ENCODE assay signal across 8 mouse cellular contexts in genomic region chr12:72761230-72761648, GRCm38 (mm10). TPM values are rescaled to one million over a fixed set of nuclear protein-coding genes. Genes with fewer than 3 reads are reported as not detected.
DNase-seq lines count a peak whose midpoint lies in the region; ATAC-seq and TF ChIP-seq lines count a peak whose summit lies in the region.

No protein-coding gene starts in this region.

- H3K9ac ChIP-seq in heart, embryonic 11.5 days (ENCODE audit: low read depth, low read length) = peak overlapping the region; percentile 96
- H3K9ac ChIP-seq in CH12.LX (ENCODE audit: insufficient read depth, low read depth) = peak overlapping the region; percentile 100
- H3K9ac ChIP-seq in forebrain, embryonic 11.5 days (ENCODE audit: low read length) = peak overlapping the region; percentile 96
- peak overlapping the region; percentile 82 for H3K9ac ChIP-seq in liver, embryonic 14.5 days (replicated peaks)

- peak overlapping the region; percentile 80 for H3K4me2 ChIP-seq in heart, embryonic 11.5 days
- H3K4me2 ChIP-seq in CH12.LX (ENCODE audit: insufficient read depth, low read depth, poor library complexity, severe bottlenecking) = no peak overlapping the region
- H3K4me2 ChIP-seq in forebrain, embryonic 11.5 days (ENCODE audit: low read depth, low read length, severe bottlenecking) = peak overlapping the region; percentile 68
- peak overlapping the region; percentile 82 for H3K4me2 ChIP-seq in liver, embryonic 14.5 days (ENCODE audit: low read depth)

- TF ChIP-seq RAD21 in CH12.LX (IDR thresholded peaks at IDR 0.05; ENCODE audit: low read depth, low read length) = no peak

- TF ChIP-seq EP300 in CH12.LX (IDR thresholded peaks at IDR 0.05; ENCODE audit: low read length) = no peak
- TF ChIP-seq EP300 in liver, embryonic 14.5 days (IDR thresholded peaks at IDR 0.05; ENCODE audit: low read depth) = no peak

- H3K79me2 ChIP-seq in CH12.LX (replicated peaks; ENCODE audit: control insufficient read depth, extremely low read depth, insufficient read depth, poor library complexity, severe bottlenecking) = peaks cover 35% of the 10 kb centered on the region

- H3K4me1 ChIP-seq in heart, embryonic 11.5 days (ENCODE audit: control insufficient read depth, insufficient read depth, low read length) = peaks cover 19% of the 10 kb centered on the region
- H3K4me1 ChIP-seq in CH12.LX (ENCODE audit: control insufficient read depth in 1 of 2, insufficient read depth in 2 of 2) = peaks cover 0 to 29% of the 10 kb centered on the region in 2 experiments; a peak in 2 of 4 replicates
- peaks cover 4% of the 10 kb centered on the region; the same call in 1 of the 2 replicates for H3K4me1 ChIP-seq in forebrain, embryonic 11.5 days (replicated peaks; ENCODE audit: control insufficient read depth, insufficient read depth, low read length)
- peaks cover 13 to 20% of the 10 kb centered on the region in 2 experiments for H3K4me1 ChIP-seq in liver, embryonic 14.5 days (replicated peaks; ENCODE audit: control insufficient read depth in 2 of 2, insufficient read depth in 2 of 2, low read length in 1 of 2)

- no peak for DNase-seq in heart, adult 8-10 months (ENCODE audit: low spot score)
- no peak for DNase-seq in CH12.LX (ENCODE audit: extremely low read depth)
- no peak for DNase-seq in forebrain, embryonic 11.5 days (ENCODE audit: low spot score)
- DNase-seq in liver, embryonic 14.5 days (ENCODE audit: low read depth in 3 of 3, low spot score in 3 of 3) = no peak
- DNase-seq in adrenal gland, postnatal 25 days = no peak
- no peak for DNase-seq in layer of hippocampus, adult 18-20 months (ENCODE audit: low spot score in 2 of 2)
- no peak for DNase-seq in thymus, postnatal 14 days

- dilution Hi-C loops in CH12.LX (cut with MboI; ENCODE audit: extremely low pct_ligation_motif_present, extremely low pct_unique_long_range_greater_than_20kb, low sequenced_read_pairs) = no loop called here

- TF ChIP-seq POLR2A in CH12.LX (IDR thresholded peaks at IDR 0.05; ENCODE audit: low read depth, low read length) = no peak; the same call in 1 of the 2 replicates

- 0% methylated on average over 21 of the region's 71 CpGs for WGBS in heart, embryonic 11.5 days (ENCODE audit: insufficient replicate concordance)
- WGBS in forebrain, embryonic 11.5 days = under 1% methylated on average over 17 of the region's 71 CpGs
- WGBS in liver, embryonic 14.5 days (ENCODE audit: insufficient replicate concordance) = under 1% methylated on average over 64 of the region's 71 CpGs

- TF ChIP-seq CTCF in CH12.LX (conservative IDR thresholded peaks at IDR 0.05 in 1 of 2, IDR thresholded peaks at IDR 0.05 in 1 of 2; ENCODE audit: low read depth in 2 of 2, low read length in 2 of 2) = no peak
- TF ChIP-seq CTCF in liver, embryonic 14.5 days (IDR thresholded peaks at IDR 0.05; ENCODE audit: low read depth) = no peak

- peak; percentile 64 for ATAC-seq in heart, embryonic 11.5 days (replicated peaks; ENCODE audit: insufficient number of reproducible peaks, low FRiP score, low TSS enrichment)
- peak; percentile 86 for ATAC-seq in forebrain, embryonic 11.5 days (replicated peaks; ENCODE audit: low FRiP score)
- ATAC-seq in liver, embryonic 14.5 days (ENCODE audit: insufficient read depth) = peak; percentile 66

- in situ Hi-C loops in CH12.LX (cut with MboI; ENCODE audit: low pct_ligation_motif_present, low pct_unique_long_range_greater_than_20kb, low sequenced_read_pairs) = no loop called here

- peak overlapping the region; percentile 93 for H3K4me3 ChIP-seq in heart, embryonic 11.5 days (ENCODE audit: low read depth, low read length)
- H3K4me3 ChIP-seq in CH12.LX (replicated peaks in 1 of 3; ENCODE audit: low read depth in 2 of 3, low read length in 2 of 3, poor library complexity in 1 of 3) = peak overlapping the region; percentile 15 to 91 (median 86)
- peak overlapping the region; percentile 93 for H3K4me3 ChIP-seq in forebrain, embryonic 11.5 days (ENCODE audit: low read depth, low read length)
- peak overlapping the region; percentile 77 to 84 for H3K4me3 ChIP-seq in liver, embryonic 14.5 days (ENCODE audit: insufficient read depth in 1 of 2, low read depth in 2 of 2, low read length in 2 of 2)

- no peaks in the 10 kb centered on the region for H3K27me3 ChIP-seq in heart, embryonic 11.5 days (ENCODE audit: control insufficient read depth, insufficient read depth, low read length)
- H3K27me3 ChIP-seq in CH12.LX (replicated peaks) = no peaks in the 10 kb centered on the region
- H3K27me3 ChIP-seq in forebrain, embryonic 11.5 days (ENCODE audit: control insufficient read depth, insufficient read depth, low read length) = no peaks in the 10 kb centered on the region
- no peaks in the 10 kb centered on the region for H3K27me3 ChIP-seq in liver, embryonic 14.5 days (ENCODE audit: control insufficient read depth, insufficient read depth, low read length)

- no peaks in the 10 kb centered on the region for H3K36me3 ChIP-seq in heart, embryonic 11.5 days (ENCODE audit: control insufficient read depth, insufficient read depth, low read length)
- H3K36me3 ChIP-seq in CH12.LX (replicated peaks in 1 of 2; ENCODE audit: control insufficient read depth in 1 of 2, insufficient read depth in 1 of 2, low read length in 1 of 2) = no peaks in the 10 kb centered on the region
- no peaks in the 10 kb centered on the region for H3K36me3 ChIP-seq in forebrain, embryonic 11.5 days (ENCODE audit: control insufficient read depth, insufficient read depth, low read length)
- no peaks in the 10 kb centered on the region for H3K36me3 ChIP-seq in liver, embryonic 14.5 days (replicated peaks; ENCODE audit: control insufficient read depth, insufficient read depth, low read depth)

- peak overlapping the region; percentile 99 for H3K27ac ChIP-seq in heart, embryonic 11.5 days (ENCODE audit: low read depth, low read length)
- peak overlapping the region; percentile 34; the same call in 1 of the 2 replicates for H3K27ac ChIP-seq in CH12.LX (ENCODE audit: insufficient read depth, low read depth)
- peak overlapping the region; percentile 91 for H3K27ac ChIP-seq in forebrain, embryonic 11.5 days (ENCODE audit: low read depth, low read length)
- peak overlapping the region; percentile 81 for H3K27ac ChIP-seq in liver, embryonic 14.5 days

- no peaks in the 10 kb centered on the region for H3K9me3 ChIP-seq in heart, embryonic 11.5 days (replicated peaks; ENCODE audit: control insufficient read depth, low read length)
- no peaks in the 10 kb centered on the region for H3K9me3 ChIP-seq in CH12.LX (replicated peaks; ENCODE audit: low read length)
- no peaks in the 10 kb centered on the region for H3K9me3 ChIP-seq in forebrain, embryonic 11.5 days (ENCODE audit: control insufficient read depth, low read length)
- H3K9me3 ChIP-seq in liver, embryonic 14.5 days (ENCODE audit: control insufficient read depth, low read length) = no peaks in the 10 kb centered on the region

TF ChIP-seq in CH12.LX, 34 proteins besides CTCF, POLR2A, EP300 and RAD21:
- TF ChIP-seq MEF2A (IDR thresholded peaks at IDR 0.05; ENCODE audit: borderline replicate concordance, low read depth, low read length) (no peak), NRF1 (IDR thresholded peaks at IDR 0.05; ENCODE audit: low read depth, low read length) (peak; percentile 70)

RNA-seq across cellular contexts. Expression of gene Ppm1a, which starts 4.0 kb away (rescaled TPM):
- polyA plus RNA-seq in heart, embryonic 11.5 days (2014; fragmentation: Nextera tagmentation; extraction: Ambion mirVana) = 47.7 and 51.2 TPM in 2 replicates
- total RNA-seq in heart, adult 8-10 months (2022) = 100 to 1,000 TPM; 237 to 283 (median 258) TPM
- total RNA-seq in CH12.LX (2012; rRNA removed) (78.8 and 80.0 TPM in 2 replicates), CH12.LX (2014; rRNA removed) (112 and 130 TPM in 2 replicates)
- polyA plus RNA-seq in CH12.LX (2012; ENCODE audit: insufficient read length, low read depth) = 98.4 and 125 TPM in 2 replicates
- 59.5 and 78.3 TPM in 2 replicates for polyA plus RNA-seq in forebrain, embryonic 11.5 days (2014; fragmentation: Nextera tagmentation; extraction: Ambion mirVana)
- polyA plus RNA-seq in liver, embryonic 14.5 days (2012; rRNA removed) = 20.7 and 37.5 TPM in 2 replicates
- 34.1 and 37.2 TPM in 2 replicates for polyA plus RNA-seq in liver, embryonic 14.5 days (2014; fragmentation: Nextera tagmentation; extraction: Ambion mirVana)
- total RNA-seq in adrenal gland, postnatal 25 days (2021) = 271 and 295 TPM in 2 replicates
- total RNA-seq in layer of hippocampus, adult 18-20 months (2021) = 100 to 1,000 TPM; 253 to 266 TPM

Comparison
In these comparisons a context has a peak if more than half of its experiments do, and no peak if none do; other contexts are left out.
1. H3K27ac ChIP-seq: peak in every context shown above with its lines; median percentile 99 in heart, embryonic 11.5 days; 91 in forebrain, embryonic 11.5 days; 81 in liver, embryonic 14.5 days; 34 in CH12.LX.